Mouse (Mus musculus) midbrain, embryonic 12.5 days (tissue): ENCODE results near the gene Ror1. TPM values are rescaled to one million over a fixed set of nuclear protein-coding genes. Genes with fewer than 3 reads are reported as not detected.

Experiments
- ATAC-seq: fragments of 200-750 bp; cut with Nextera tagmentation; 2 replicates; pipeline ENCODE4 v1.8.0; 2017; ENCODE audit warnings: low read depth, moderate TSS enrichment, moderate library complexity; ENCODE audit not compliant: low FRiP score
- H3K27ac ChIP-seq: fragments of 300-500 bp; sonication (generic); replicated peaks from 2 replicates; pipeline ENCODE4 v1.5.1; 2016; ENCODE audit warnings: mild to moderate bottlenecking
- H3K27me3 ChIP-seq: fragments of 300-500 bp; sonication (generic); 2 replicates; pipeline ENCODE4 v1.6.1; 2016; ENCODE audit warnings: mild to moderate bottlenecking
- H3K36me3 ChIP-seq: fragments of 300-500 bp; sonication (generic); 2 replicates; pipeline ENCODE4 v1.6.1; 2016
- H3K4me1 ChIP-seq: fragments of 300-500 bp; sonication (generic); 2 replicates; pipeline ENCODE4 v1.6.1; 2016
- H3K4me2 ChIP-seq: fragments of 300-500 bp; sonication (generic); replicated peaks from 2 replicates; pipeline ENCODE4 v1.6.1; 2016; ENCODE audit warnings: mild to moderate bottlenecking, moderate library complexity
- H3K4me3 ChIP-seq: fragments of 300-500 bp; sonication (generic); 2 replicates; pipeline ENCODE4 v1.5.1; 2016; ENCODE audit warnings: mild to moderate bottlenecking
- H3K9ac ChIP-seq: fragments of 300-500 bp; sonication (generic); replicated peaks from 2 replicates; pipeline ENCODE4 v1.6.1; 2016; ENCODE audit warnings: mild to moderate bottlenecking, moderate library complexity
- H3K9me3 ChIP-seq: fragments of 300-500 bp; sonication (generic); 2 replicates; pipeline ENCODE4 v1.6.1; 2016; ENCODE audit warnings: mild to moderate bottlenecking
- WGBS: fragments of 180-500 bp; shearing (Covaris S2); methylation state at CpG from one replicate; pipeline ENCODE4 v1.1.7; 2016; 5-methylcytosine and 5-hydroxymethylcytosine counted together
- polyA plus RNA-seq: library from polyadenylated mRNA; unstranded; fragments of >200 nt; fragmentation: Nextera tagmentation; extraction: Ambion mirVana; gene quantifications from 2 replicates; pipeline ENCODE4 v1.2.1, GENCODE M21; 2016

Gene Ror1
- polyA plus RNA-seq, 1 experiment from 2014 or later = 6.3 TPM

DNA sequence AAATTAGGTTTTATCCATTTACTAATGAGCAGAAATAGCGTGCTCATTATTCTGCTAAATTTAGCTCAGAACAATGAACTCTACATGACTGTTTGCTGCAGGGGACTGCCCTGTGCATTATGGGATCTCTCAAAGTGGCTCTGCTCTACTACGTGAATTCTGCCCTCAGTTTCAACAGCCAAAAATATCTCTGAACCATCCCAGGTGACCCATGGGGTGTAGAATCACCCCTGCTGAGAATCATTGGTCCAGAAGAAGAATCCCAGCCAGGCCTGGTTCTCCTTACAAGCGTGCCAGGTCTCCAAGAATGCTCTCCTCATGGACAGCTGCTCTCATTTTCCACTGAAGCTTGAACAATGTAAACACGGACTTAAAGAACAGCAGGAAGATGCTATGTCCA, 282.4 kb downstream of the Ror1 start:
- no peaks in the 10 kb centered on the region for H3K9me3 ChIP-seq
- no peaks in the 10 kb centered on the region for H3K36me3 ChIP-seq
- no peak overlapping the region for H3K4me3 ChIP-seq
- no peak overlapping the region for H3K4me2 ChIP-seq
- no peak for ATAC-seq
- H3K4me1 ChIP-seq = no peaks in the 10 kb centered on the region
- H3K27ac ChIP-seq = no peak overlapping the region
- no peaks in the 10 kb centered on the region for H3K27me3 ChIP-seq
- 79% methylated on average over 4 of the region's 4 CpGs for WGBS
- H3K9ac ChIP-seq = no peak overlapping the region

DNA sequence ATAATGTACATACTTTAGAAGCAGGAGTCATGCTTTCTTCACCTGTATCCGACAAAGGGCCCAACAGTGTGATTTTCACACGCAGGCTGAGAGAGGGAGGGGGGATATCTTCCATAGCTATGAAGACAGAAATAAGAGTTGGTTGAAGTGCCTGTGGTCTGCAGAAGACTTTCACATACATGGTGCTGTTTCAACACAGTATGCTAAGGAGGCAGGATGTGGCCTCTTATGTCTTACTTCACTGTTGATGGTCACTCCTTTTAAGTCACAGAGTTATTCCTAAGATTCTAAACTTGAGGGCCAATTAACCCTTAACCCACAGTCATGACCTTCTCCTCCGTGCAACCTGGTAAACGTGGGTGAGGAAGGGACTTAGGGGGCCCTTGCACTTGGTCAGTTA, 286.2 kb downstream of the Ror1 start:
- no peak for ATAC-seq
- no peak overlapping the region for H3K4me3 ChIP-seq
- no peak overlapping the region for H3K4me2 ChIP-seq
- no peaks in the 10 kb centered on the region for H3K36me3 ChIP-seq
- 87% methylated on average over 4 of the region's 4 CpGs for WGBS
- no peaks in the 10 kb centered on the region for H3K4me1 ChIP-seq
- H3K9me3 ChIP-seq = no peaks in the 10 kb centered on the region
- no peaks in the 10 kb centered on the region for H3K27me3 ChIP-seq
- no peak overlapping the region for H3K9ac ChIP-seq
- no peak overlapping the region for H3K27ac ChIP-seq

DNA sequence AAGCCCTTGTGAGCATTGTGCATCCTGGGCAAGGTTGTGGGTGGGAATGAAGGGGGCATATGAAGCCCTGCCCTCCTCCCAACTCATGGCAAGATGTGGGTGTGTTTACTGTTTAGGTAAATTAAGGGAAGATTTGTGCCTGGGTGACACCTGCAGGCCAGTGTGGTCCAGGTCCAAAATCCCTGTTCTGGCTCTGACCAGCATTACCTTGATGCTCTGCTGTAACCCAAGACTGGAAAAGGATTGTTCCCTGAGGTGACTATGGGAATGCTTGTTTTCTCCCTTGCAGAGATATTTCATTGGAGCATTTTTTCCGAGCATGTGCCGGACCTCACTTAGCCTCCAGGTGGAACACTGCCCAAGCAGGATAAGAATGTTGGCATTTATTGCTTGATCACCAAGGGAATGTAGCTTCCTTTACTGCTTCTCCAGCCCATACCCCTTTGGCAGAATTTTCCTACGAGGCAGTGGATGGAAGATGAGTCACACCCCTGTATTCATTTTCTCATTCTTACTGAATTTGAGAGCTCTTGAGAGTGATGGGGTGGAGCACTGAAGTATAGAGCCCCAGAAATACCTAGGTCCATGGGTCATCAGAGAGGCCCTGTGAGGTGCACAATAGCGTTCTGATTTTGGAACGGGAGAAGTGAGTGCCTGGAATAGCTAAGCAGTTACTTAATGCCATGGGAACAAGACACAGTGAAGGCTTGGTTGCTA, 290.8 kb downstream of the Ror1 start:
- ATAC-seq = no peak

DNA sequence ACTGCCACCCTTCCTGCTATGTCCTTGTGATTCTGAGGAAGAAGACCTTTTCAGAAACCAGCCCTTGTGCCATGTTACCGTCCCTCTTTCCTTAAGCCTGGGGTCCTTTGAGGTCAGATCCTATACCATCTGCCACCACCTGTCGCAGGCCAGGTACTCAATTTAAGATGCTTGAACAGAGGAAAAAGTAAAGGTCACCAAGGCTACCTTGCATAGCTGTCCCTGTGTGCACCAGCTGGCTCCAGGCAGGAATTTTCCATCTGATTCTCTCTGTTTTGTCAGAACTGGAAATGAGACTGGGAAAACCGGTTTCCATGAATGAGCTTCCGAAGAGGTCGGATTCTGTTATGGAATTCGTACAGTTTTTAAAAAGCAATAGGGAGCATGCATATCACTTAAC, 294.8 kb downstream of the Ror1 start:
- WGBS = 92% methylated on average over 6 of the region's 6 CpGs
- H3K4me1 ChIP-seq = no peaks in the 10 kb centered on the region
- no peak overlapping the region for H3K4me2 ChIP-seq
- no peak overlapping the region for H3K27ac ChIP-seq
- no peaks in the 10 kb centered on the region for H3K27me3 ChIP-seq
- H3K9me3 ChIP-seq = no peaks in the 10 kb centered on the region
- no peak overlapping the region for H3K9ac ChIP-seq
- no peak overlapping the region for H3K4me3 ChIP-seq
- H3K36me3 ChIP-seq = no peaks in the 10 kb centered on the region
- ATAC-seq = no peak

More for the DNA sequence above, 290.8 kb downstream of the Ror1 start:
- WGBS = 62% methylated on average over 5 of the region's 5 CpGs
- H3K4me2 ChIP-seq = no peak overlapping the region
- H3K9ac ChIP-seq = no peak overlapping the region
- no peak overlapping the region for H3K27ac ChIP-seq
- H3K36me3 ChIP-seq = no peaks in the 10 kb centered on the region
- H3K4me1 ChIP-seq = no peaks in the 10 kb centered on the region
- H3K4me3 ChIP-seq = no peak overlapping the region
- no peaks in the 10 kb centered on the region for H3K27me3 ChIP-seq
- no peaks in the 10 kb centered on the region for H3K9me3 ChIP-seq

DNA sequence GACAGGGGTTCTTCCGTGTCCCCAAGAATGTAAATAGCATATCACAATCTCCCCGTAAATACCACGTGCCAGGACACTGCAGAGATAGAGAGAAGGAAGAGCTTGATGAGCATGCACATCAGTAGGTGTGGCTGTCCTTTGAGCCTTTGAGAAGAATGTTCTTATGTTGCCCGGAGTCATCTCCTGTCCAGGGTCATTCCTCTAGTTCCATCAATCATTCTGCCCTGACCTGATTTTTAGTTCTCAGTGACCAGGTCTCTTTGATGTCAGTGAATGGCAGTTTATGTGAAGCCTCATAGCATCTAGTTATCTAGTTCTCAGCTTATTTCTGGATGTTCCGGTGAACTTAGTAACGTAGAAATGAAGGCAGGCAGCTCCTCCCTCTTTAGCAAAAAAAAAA, 295.4 kb downstream of the Ror1 start:
- no peaks in the 10 kb centered on the region for H3K27me3 ChIP-seq
- no peaks in the 10 kb centered on the region for H3K4me1 ChIP-seq
- H3K9me3 ChIP-seq = no peaks in the 10 kb centered on the region
- no peaks in the 10 kb centered on the region for H3K36me3 ChIP-seq
- no peak overlapping the region for H3K4me3 ChIP-seq
- WGBS = 88% methylated on average over 6 of the region's 6 CpGs
- ATAC-seq = no peak
- no peak overlapping the region for H3K27ac ChIP-seq
- H3K9ac ChIP-seq = no peak overlapping the region
- H3K4me2 ChIP-seq = no peak overlapping the region

DNA sequence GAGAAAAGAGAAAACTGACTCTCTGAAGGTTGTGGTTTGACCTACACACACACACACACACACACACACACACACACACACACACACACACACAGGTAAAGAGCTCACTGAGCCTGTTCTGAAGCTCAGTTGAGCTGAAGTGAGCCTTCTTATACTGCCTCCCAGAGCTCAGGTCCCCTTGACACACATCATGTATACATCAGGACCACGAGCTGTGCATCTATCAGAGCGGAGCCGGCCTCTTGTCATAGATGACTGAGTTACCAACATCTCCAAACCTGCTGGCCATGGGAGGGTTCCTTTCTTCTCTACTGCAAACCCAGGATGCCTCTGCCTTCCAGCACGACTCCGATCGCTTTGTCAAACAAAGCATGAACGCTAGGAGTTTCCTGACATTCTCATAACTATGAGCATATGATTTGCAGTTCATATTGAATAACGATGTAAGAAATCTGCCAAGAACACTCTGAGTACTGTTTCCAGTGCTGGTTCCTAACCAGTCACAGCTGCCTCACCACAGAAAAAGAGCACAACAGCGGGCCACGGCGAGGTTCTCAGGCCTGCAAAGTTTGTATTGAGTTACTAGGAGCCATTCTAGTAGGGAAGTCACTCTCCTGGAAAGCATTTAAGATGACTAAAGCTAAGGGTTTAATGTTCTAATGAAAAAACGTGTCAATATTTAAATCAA, 297.9 kb downstream of the Ror1 start:
- WGBS = 84% methylated on average over 12 of the region's 12 CpGs
- H3K27me3 ChIP-seq = no peaks in the 10 kb centered on the region
- no peak overlapping the region for H3K4me3 ChIP-seq
- no peak for ATAC-seq
- H3K4me1 ChIP-seq = no peaks in the 10 kb centered on the region
- no peak overlapping the region for H3K4me2 ChIP-seq
- no peaks in the 10 kb centered on the region for H3K36me3 ChIP-seq
- no peaks in the 10 kb centered on the region for H3K9me3 ChIP-seq
- no peak overlapping the region for H3K9ac ChIP-seq
- no peak overlapping the region for H3K27ac ChIP-seq

DNA sequence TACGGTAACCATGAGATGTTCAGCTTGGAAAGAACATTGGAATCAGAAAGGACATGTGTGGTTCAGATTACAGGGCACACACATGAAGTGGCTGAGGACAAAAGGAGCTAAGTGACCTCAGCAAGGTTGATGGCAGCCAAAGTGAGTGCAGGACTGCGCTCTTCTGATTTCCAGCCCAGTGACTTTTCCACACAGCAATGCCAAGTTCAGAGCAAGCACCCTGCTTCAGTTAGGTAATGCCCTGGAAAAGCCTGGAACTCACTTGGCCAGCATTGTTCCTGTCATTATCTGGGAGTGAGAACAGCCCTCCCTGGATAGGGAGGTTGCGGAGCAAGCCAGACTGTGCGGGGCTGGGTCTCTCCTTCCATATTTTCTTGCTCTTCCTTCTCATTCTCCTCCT, 299.8 kb downstream of the Ror1 start:
- 94% methylated on average over 4 of the region's 4 CpGs for WGBS
- H3K4me3 ChIP-seq = no peak overlapping the region

DNA sequence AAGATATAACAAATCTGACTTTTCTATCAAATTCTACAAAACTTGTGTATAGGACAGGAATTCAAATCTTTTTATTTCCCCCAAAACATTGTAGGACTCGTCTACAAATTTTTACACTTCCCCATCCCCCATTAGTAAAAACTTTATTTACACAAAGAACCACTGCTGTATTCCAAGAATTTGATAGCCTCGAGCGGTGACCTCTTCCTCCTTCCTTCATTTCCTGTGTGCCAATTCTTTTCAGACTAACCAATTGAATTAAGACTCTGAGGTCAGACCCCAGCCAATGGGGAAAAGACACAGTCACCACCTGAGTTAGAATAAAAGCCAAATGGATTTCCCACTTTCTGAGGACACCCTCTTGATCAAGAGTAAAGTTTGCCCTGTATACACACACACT, 302.5 kb downstream of the Ror1 start:
- Histone ChIP-seq H3K36me3 (no peaks in the 10 kb centered on the region), H3K9me3 (no peaks in the 10 kb centered on the region), H3K4me1 (no peaks in the 10 kb centered on the region), H3K4me3 (no peak overlapping the region), H3K9ac (no peak overlapping the region), H3K27me3 (no peaks in the 10 kb centered on the region; the same call in 1 of the 2 replicates), H3K4me2 (no peak overlapping the region), H3K27ac (no peak overlapping the region)
- no peak for ATAC-seq
- WGBS = 83% methylated on average over 3 of the region's 3 CpGs

More for the DNA sequence above, 299.8 kb downstream of the Ror1 start:
- H3K4me2 ChIP-seq = no peak overlapping the region
- H3K27me3 ChIP-seq = no peaks in the 10 kb centered on the region
- ATAC-seq = no peak
- no peaks in the 10 kb centered on the region for H3K4me1 ChIP-seq
- no peaks in the 10 kb centered on the region for H3K9me3 ChIP-seq
- no peak overlapping the region for H3K27ac ChIP-seq
- no peak overlapping the region for H3K9ac ChIP-seq
- H3K36me3 ChIP-seq = no peaks in the 10 kb centered on the region

DNA sequence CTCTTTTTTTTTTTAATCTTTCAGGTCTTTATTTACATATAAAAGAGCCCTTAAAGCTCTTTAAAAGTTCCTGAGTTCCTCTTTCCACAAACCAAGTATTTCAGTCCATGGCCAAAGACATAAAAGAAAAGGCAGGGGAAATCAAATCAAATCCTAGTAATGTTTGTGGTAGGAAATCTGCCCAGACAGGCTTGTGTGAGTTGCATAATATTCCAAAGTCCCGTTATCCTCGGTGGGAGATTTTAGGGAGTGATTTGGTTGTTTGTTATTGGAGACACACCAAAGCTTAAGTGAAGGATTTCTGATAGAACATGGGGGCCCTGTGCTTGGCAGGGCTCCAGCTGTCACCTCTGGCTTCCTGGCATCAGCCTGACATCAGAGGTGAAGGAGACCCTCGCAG, 305.5 kb downstream of the Ror1 start:
- H3K27ac ChIP-seq = no peak overlapping the region
- no peak overlapping the region for H3K9ac ChIP-seq
- no peaks in the 10 kb centered on the region for H3K9me3 ChIP-seq
- no peaks in the 10 kb centered on the region; the same call in 1 of the 2 replicates for H3K27me3 ChIP-seq
- 80% methylated on average over 3 of the region's 3 CpGs for WGBS
- no peaks in the 10 kb centered on the region for H3K36me3 ChIP-seq
- ATAC-seq = no peak
- H3K4me1 ChIP-seq = no peaks in the 10 kb centered on the region
- H3K4me2 ChIP-seq = no peak overlapping the region
- H3K4me3 ChIP-seq = no peak overlapping the region

DNA sequence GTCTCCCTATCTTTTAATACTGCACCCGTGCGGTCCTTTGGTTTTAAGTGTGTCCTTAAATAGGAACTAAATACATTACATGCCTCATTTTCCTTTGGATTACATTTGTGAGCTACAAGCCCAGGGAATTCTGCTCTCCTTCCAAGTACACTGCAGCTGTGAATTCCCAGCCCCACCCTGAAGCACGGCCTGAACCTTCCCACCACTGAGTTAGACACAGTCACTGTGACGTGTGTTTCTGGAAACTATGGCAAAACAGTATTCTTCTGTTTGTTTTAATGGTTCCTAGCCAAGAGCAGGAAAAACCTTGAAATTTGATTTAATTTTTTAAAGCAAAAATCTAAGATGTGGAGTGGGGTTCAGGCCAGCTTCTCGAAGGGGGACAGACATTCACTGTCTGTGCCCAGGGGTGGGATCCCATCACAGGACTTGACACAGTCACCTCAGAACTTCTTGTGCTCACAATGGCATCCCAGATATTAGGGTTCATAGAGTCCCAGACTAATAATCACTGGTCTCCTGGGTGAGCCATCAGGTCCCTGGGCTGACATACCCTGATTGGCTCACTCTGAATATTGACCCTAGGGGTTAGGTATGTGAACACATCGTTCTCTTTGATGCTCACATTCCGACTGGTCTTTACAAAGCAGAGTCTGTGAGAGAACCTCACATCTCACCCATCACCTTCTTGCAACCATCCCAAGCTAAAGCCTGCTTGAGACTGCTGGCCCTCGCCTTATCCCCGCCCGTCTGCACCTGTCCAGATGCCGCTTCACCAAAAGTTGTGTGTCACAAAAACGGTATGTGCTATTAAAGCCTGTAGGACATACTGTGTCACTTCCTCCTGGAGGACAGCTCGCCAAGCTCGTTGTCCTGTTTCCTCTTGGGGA, 306.2 kb downstream of the Ror1 start:
- H3K4me2 ChIP-seq = no peak overlapping the region
- ATAC-seq = no peak
- no peaks in the 10 kb centered on the region for H3K4me1 ChIP-seq
- H3K9ac ChIP-seq = no peak overlapping the region
- 88% methylated on average over 14 of the region's 14 CpGs for WGBS
- no peak overlapping the region for H3K4me3 ChIP-seq
- H3K36me3 ChIP-seq = no peaks in the 10 kb centered on the region
- no peak overlapping the region for H3K27ac ChIP-seq
- no peaks in the 10 kb centered on the region; the same call in 1 of the 2 replicates for H3K27me3 ChIP-seq
- no peaks in the 10 kb centered on the region for H3K9me3 ChIP-seq

DNA sequence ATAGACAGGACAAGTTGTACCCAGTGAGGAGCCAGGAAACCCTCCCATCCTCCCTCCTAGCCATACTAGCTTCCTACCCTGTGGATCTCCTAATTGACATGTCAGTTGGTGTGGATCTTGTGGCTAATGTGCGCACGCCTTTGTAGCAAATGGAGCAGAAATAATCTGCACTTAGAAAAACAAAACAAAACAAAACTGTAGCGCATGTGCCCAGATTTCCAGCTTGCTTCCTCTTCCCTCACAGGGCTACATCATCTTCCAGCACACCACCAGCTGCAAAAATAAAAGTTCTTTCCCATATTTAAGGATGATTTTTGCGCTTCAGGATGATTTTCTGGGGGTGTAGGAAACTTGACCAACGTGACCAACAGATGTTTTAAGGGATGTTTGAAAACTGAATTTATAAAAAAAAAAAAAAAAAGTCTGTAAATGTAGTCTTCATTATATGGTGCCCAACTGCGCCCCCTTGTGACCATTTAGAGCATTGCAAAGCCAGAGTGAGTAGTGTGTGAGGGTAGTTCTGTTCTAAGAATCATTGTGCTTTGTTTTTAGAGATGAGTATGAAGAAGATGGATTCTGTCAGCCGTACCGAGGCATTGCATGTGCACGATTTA, 311.8 kb downstream of the Ror1 start:
- no peak for ATAC-seq
- H3K9me3 ChIP-seq = no peaks in the 10 kb centered on the region
- no peak overlapping the region for H3K4me2 ChIP-seq
- H3K27ac ChIP-seq = no peak overlapping the region
- no peak overlapping the region for H3K9ac ChIP-seq
- no peak overlapping the region for H3K4me3 ChIP-seq
- no peaks in the 10 kb centered on the region for H3K27me3 ChIP-seq
- WGBS = 39% methylated on average over 9 of the region's 9 CpGs
- H3K36me3 ChIP-seq = no peaks in the 10 kb centered on the region
- H3K4me1 ChIP-seq = peaks cover 11% of the 10 kb centered on the region

DNA sequence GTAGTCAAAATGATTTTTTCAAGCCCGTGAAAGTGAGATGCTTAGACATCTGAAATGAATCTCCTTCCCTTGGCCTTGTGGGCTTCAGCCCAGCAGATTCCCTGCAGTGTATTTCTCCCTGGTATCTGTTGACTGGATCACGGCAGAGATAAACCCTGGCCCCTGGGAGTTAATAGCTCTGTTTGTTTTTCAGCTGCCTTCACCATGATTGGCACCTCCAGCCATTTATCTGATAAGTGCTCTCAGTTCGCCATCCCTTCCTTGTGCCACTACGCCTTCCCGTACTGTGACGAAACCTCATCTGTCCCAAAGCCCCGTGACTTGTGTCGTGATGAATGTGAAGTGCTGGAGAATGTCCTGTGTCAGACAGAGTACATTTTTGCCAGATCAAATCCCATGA, 313.9 kb downstream of the Ror1 start:
- H3K9ac ChIP-seq = no peak overlapping the region
- no peak for ATAC-seq
- no peak overlapping the region for H3K27ac ChIP-seq
- H3K4me2 ChIP-seq = no peak overlapping the region
- peaks cover 5% of the 10 kb centered on the region; the same call in 1 of the 2 replicates for H3K27me3 ChIP-seq
- H3K4me1 ChIP-seq = peaks cover 11% of the 10 kb centered on the region
- H3K36me3 ChIP-seq = no peaks in the 10 kb centered on the region
- 80% methylated on average over 8 of the region's 8 CpGs for WGBS
- H3K9me3 ChIP-seq = no peaks in the 10 kb centered on the region
- H3K4me3 ChIP-seq = no peak overlapping the region
